Mouse (Mus musculus): ENCODE measurements around the gene Spred3.
"Not testable (repeated sequence)": the region's sequence is repeated elsewhere in the genome, so short reads cannot be mapped to it uniquely, and the experiment has no call there.

DNA sequence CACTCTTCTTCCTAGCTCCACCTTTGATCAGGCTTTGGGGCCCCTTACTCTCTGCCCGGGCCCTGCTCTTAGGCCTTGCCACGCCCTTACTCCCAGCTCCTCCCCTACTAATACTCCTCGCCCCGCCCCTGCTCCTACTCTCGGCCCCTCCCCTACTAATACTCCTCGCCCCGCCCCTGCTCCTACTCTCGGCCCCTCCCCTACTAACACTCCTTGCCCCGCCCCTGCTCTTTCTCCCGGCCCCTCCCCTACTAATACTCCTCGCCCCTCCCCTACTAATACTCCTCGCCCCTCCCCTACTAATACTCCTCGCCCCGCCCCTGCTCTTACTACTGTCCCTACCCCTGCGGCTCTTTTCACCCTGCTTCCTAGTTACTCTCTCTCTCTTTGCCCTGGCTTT, 40.8 kb upstream of the Spred3 start:
- not testable (repeated sequence) for TF ChIP-seq CTCF (IDR thresholded peaks at IDR 0.05; ENCODE audit: extremely low read depth, insufficient read length, insufficient replicate concordance, low read depth, low read length); POLR2A (IDR thresholded peaks at IDR 0.05; ENCODE audit: low read depth, low read length)

All from small intestine, adult 2 months (tissue).